Comparison of ENCODE assay signal across 9 mouse cellular contexts in genomic region chr6:90695754-90696153, GRCm38 (mm10).
DNase-seq lines count a peak whose midpoint lies in the region; ATAC-seq lines count a peak whose summit lies in the region.
"Had no signal": no experiment of that assay in that cellular context is flagged by ENCODE, and none has a peak within 500 bp of the region (broad histone marks: within the 10 kb centered on the region; RNA-seq: fewer than 3 reads in every experiment).

No protein-coding gene starts in this region.

- intact Hi-C loops in heart, postnatal 14 days (cut with DNase I), result no loop called here
- intact Hi-C loops in left cerebral cortex, postnatal 36 days (cut with DNase I), result no loop called here

- ATAC-seq in cerebellum, adult (ENCODE audit: insufficient number of reproducible peaks, low FRiP score, low TSS enrichment), result peak; percentile 56; the same call in 1 of the 2 replicates

- DNase-seq in cerebellum, adult 11-12 months, result no peak
- DNase-seq in heart, adult 11 months, result peak; percentile 96
- DNase-seq in heart, postnatal 14 days, result no peak
- DNase-seq in left cerebral cortex, postnatal 36 days (ENCODE audit: low spot score in 2 of 2), result peak; percentile 46 to 54
- DNase-seq in left cerebral cortex, adult 9 months (ENCODE audit: low spot score in 2 of 2), result no peak
- peak; percentile 70 to 73 for DNase-seq in adrenal gland, postnatal 36 days
- DNase-seq in urinary bladder, postnatal 14 days (ENCODE audit: low spot score), result no peak
- DNase-seq: B cell, adult 2 months had no signal

Comparison
In these comparisons a context has a peak if more than half of its experiments do, and no peak if none do; other contexts are left out.
1. DNase-seq: peak in heart, adult 11 months (single experiment), left cerebral cortex, postnatal 36 days (2 of 2) and adrenal gland, postnatal 36 days (2 of 2); none in cerebellum, adult 11-12 months (single experiment), heart, postnatal 14 days (0 of 2), left cerebral cortex, adult 9 months (0 of 2) and urinary bladder, postnatal 14 days (single experiment).